Mouse (Mus musculus): ENCODE data around the gene Cish. TPM values are rescaled to one million over a fixed set of nuclear protein-coding genes. Genes with fewer than 3 reads are reported as not detected.

Cish gene
- 2.8 and 3.3 TPM in 2 replicates for polyA plus RNA-seq (2012; rRNA removed)
- 4.9 and 6.0 TPM in 2 replicates for polyA plus RNA-seq (2014; fragmentation: Nextera tagmentation; extraction: Ambion mirVana)

DNA sequence AAGGTAGTCTGAATTCAATTTTAAA is at the start of gene Cish:
Cish (plus strand) TSS at position 11 of the 25 bp plus-strand sequence.
- Histone ChIP-seq H3K4me3 (ENCODE audit: insufficient read depth in 1 of 2, low read depth in 2 of 2, low read length in 2 of 2) (peak within 1 kb of the TSS; percentile 75 to 91), H3K36me3 (replicated peaks; ENCODE audit: control insufficient read depth, insufficient read depth, low read depth) (peaks cover 2% of the 10 kb centered on the region), H3K4me2 (ENCODE audit: low read depth) (peak within 1 kb of the TSS; percentile 84), H3K9me3 (ENCODE audit: control insufficient read depth, low read length) (no peaks in the 10 kb centered on the region), H3K9ac (replicated peaks) (peak within 1 kb of the TSS; percentile 91), H3K27me3 (ENCODE audit: control insufficient read depth, insufficient read depth, low read length) (peaks cover 3% of the 10 kb centered on the region; the same call in 1 of the 2 replicates), H3K4me1 (replicated peaks; ENCODE audit: control insufficient read depth in 2 of 2, insufficient read depth in 2 of 2, low read length in 1 of 2) (peaks cover 30 to 38% of the 10 kb centered on the region in 2 experiments), H3K27ac (peak within 1 kb of the TSS; percentile 68)
- DNase-seq (ENCODE audit: low read depth in 3 of 3, low spot score in 3 of 3), result no peak
- no peak for ATAC-seq (ENCODE audit: insufficient read depth)
- TF ChIP-seq CTCF (IDR thresholded peaks at IDR 0.05; ENCODE audit: low read depth) (no peak), EP300 (IDR thresholded peaks at IDR 0.05; ENCODE audit: low read depth) (no peak)

DNA sequence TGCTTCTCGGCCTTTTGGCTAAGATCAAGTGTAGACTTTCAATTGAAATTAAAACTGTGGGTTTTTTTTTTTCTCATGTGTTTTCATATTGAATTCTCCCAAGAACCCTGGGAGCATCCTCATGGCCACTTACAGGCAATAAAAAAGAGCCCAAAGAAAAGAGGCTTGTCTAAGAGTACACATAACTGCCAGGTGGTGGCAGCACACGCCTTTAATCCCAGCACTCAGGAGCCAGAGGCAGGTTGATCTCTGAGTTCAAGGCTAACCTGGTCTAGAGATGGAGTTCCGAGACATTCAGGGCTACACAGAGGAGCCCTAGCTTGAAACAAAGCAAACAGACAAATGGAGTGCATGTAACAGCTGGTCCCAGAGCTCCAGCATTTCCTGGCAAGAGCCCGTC is 49.7 kb upstream of the Cish start:
- H3K9me3 ChIP-seq (ENCODE audit: control insufficient read depth, low read length), result no peaks in the 10 kb centered on the region
- TF ChIP-seq CTCF (IDR thresholded peaks at IDR 0.05; ENCODE audit: low read depth), result peak; percentile 61
- TF ChIP-seq EP300 (IDR thresholded peaks at IDR 0.05; ENCODE audit: low read depth), result no peak
- DNase-seq (ENCODE audit: low read depth in 3 of 3, low spot score in 3 of 3) (no peak), ATAC-seq (ENCODE audit: insufficient read depth) (no peak)
- 38% methylated on average over 4 of the region's 4 CpGs for WGBS (ENCODE audit: insufficient replicate concordance)
- no peak overlapping the region for H3K4me3 ChIP-seq (ENCODE audit: insufficient read depth in 1 of 2, low read depth in 2 of 2, low read length in 2 of 2)
- no peak overlapping the region for H3K4me2 ChIP-seq (ENCODE audit: low read depth)
- H3K27ac ChIP-seq, result no peak overlapping the region
- no peaks in the 10 kb centered on the region for H3K27me3 ChIP-seq (ENCODE audit: control insufficient read depth, insufficient read depth, low read length)
- H3K9ac ChIP-seq (replicated peaks), result no peak overlapping the region
- H3K4me1 ChIP-seq (replicated peaks; ENCODE audit: control insufficient read depth in 2 of 2, insufficient read depth in 2 of 2, low read length in 1 of 2), result no peaks in the 10 kb centered on the region
- no peaks in the 10 kb centered on the region for H3K36me3 ChIP-seq (replicated peaks; ENCODE audit: control insufficient read depth, insufficient read depth, low read depth)

DNA sequence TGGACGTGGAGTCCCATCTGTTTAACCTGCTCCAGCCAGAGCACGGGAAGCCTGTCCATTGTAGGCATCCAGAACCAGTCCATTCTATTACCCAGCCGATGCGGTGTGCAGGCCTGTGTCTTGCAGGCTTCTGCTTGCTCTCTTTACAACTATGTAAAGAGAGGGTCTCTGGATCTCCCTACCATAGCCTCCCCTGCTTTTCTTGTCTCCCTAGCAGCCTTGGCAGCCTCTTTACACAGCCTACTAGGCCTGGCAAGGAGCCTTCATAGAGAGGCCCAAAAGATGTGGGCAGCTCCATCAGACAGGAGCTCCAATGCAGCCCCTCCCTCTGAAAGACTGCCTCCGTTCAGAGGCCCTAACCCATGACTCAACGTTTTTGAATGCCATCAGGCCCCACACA is 46.7 kb upstream of the Cish start:
- Histone ChIP-seq H3K9ac (replicated peaks) (no peak overlapping the region), H3K27me3 (ENCODE audit: control insufficient read depth, insufficient read depth, low read length) (no peaks in the 10 kb centered on the region), H3K36me3 (replicated peaks; ENCODE audit: control insufficient read depth, insufficient read depth, low read depth) (no peaks in the 10 kb centered on the region), H3K4me2 (ENCODE audit: low read depth) (no peak overlapping the region), H3K9me3 (ENCODE audit: control insufficient read depth, low read length) (no peaks in the 10 kb centered on the region), H3K27ac (no peak overlapping the region), H3K4me3 (ENCODE audit: insufficient read depth in 1 of 2, low read depth in 2 of 2, low read length in 2 of 2) (no peak overlapping the region), H3K4me1 (replicated peaks; ENCODE audit: control insufficient read depth in 2 of 2, insufficient read depth in 2 of 2, low read length in 1 of 2) (no peaks in the 10 kb centered on the region)
- TF ChIP-seq CTCF (IDR thresholded peaks at IDR 0.05; ENCODE audit: low read depth), result no peak
- TF ChIP-seq EP300 (IDR thresholded peaks at IDR 0.05; ENCODE audit: low read depth), result no peak
- no peak for DNase-seq (ENCODE audit: low read depth in 3 of 3, low spot score in 3 of 3)
- WGBS (ENCODE audit: insufficient replicate concordance), result 49% methylated on average over 6 of the region's 6 CpGs
- no peak for ATAC-seq (ENCODE audit: insufficient read depth)

DNA sequence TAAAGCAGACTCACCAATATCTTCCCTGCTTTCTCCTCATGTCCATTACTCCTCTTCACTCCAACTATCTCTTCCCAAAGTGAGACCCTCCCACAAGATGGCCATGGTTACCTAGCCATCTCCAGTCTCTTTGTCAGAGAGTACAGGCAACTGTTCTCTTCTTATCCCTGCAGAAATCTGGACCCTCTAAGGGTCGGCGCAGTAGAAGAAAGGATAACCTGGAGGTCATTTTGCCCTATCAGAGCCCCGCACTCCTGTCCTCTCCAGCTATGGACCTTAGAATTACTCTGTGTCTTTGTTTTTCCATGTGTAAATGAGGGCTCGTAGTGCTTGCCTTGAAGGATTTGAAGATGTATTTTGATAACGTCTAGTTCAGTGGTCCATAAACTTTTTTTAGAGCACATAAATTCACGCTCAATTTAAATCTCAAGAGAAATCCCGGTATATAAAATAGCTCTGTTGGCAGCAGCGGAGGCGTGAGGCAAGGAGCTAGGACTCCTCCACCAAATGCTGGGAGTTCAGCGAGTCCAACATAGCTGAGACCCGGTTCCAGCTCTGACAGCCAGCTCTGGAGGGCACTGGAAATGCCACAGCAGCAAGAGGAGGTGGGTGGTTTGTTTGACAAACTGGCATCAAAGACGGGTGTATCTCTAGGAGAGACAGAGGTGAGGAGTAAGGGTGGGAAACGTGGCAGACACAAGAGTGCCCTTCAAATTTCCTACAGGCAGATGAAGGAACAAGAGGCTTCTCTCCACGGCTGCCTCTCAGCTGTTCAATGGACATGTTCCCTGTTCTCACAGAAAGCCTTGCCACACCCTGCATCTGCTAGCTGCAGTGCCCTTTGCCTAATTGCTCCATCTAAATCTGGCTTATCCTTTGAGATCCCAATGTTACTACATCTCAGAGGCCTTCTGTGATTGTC is 45.1 kb upstream of the Cish start:
- TF ChIP-seq EP300 (IDR thresholded peaks at IDR 0.05; ENCODE audit: low read depth) (no peak), CTCF (IDR thresholded peaks at IDR 0.05; ENCODE audit: low read depth) (no peak)
- ATAC-seq (ENCODE audit: insufficient read depth), result no peak
- no peaks in the 10 kb centered on the region for H3K27me3 ChIP-seq (ENCODE audit: control insufficient read depth, insufficient read depth, low read length)
- no peak overlapping the region for H3K4me3 ChIP-seq (ENCODE audit: insufficient read depth in 1 of 2, low read depth in 2 of 2, low read length in 2 of 2)
- no peaks in the 10 kb centered on the region for H3K9me3 ChIP-seq (ENCODE audit: control insufficient read depth, low read length)
- 61% methylated on average over 14 of the region's 14 CpGs for WGBS (ENCODE audit: insufficient replicate concordance)
- no peak overlapping the region for H3K9ac ChIP-seq (replicated peaks)
- no peaks in the 10 kb centered on the region for H3K36me3 ChIP-seq (replicated peaks; ENCODE audit: control insufficient read depth, insufficient read depth, low read depth)
- H3K4me2 ChIP-seq (ENCODE audit: low read depth), result no peak overlapping the region
- no peak overlapping the region for H3K27ac ChIP-seq
- DNase-seq (ENCODE audit: low read depth in 3 of 3, low spot score in 3 of 3), result no peak
- H3K4me1 ChIP-seq (replicated peaks; ENCODE audit: control insufficient read depth in 2 of 2, insufficient read depth in 2 of 2, low read length in 1 of 2), result no peaks in the 10 kb centered on the region

DNA sequence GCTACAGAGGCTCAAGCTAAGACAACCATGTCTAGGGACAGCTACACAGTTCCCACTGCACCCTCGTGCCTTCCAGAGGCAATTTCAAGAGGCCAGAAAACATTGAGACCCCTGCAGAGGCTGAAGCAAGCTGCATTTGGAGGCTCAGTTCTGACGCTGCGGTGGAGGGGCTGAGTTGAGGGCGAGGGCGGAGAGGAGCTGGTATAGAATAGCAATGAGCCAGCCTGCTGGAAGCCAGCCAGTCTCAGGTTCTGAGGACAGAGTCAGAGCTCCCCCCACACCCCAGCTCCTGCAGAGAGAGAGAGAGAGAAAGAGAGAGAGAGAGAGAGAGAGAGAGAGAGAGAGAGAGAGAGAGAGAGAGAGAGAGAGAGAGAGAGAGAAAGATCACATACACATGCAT is 43.7 kb upstream of the Cish start:
- Histone ChIP-seq H3K9me3 (ENCODE audit: control insufficient read depth, low read length) (no peaks in the 10 kb centered on the region), H3K4me1 (replicated peaks; ENCODE audit: control insufficient read depth in 2 of 2, insufficient read depth in 2 of 2, low read length in 1 of 2) (no peaks in the 10 kb centered on the region), H3K4me2 (ENCODE audit: low read depth) (no peak overlapping the region), H3K4me3 (ENCODE audit: insufficient read depth in 1 of 2, low read depth in 2 of 2, low read length in 2 of 2) (no peak overlapping the region), H3K27me3 (ENCODE audit: control insufficient read depth, insufficient read depth, low read length) (no peaks in the 10 kb centered on the region), H3K36me3 (replicated peaks; ENCODE audit: control insufficient read depth, insufficient read depth, low read depth) (no peaks in the 10 kb centered on the region), H3K27ac (no peak overlapping the region), H3K9ac (replicated peaks) (no peak overlapping the region)
- TF ChIP-seq EP300 (IDR thresholded peaks at IDR 0.05; ENCODE audit: low read depth) (no peak), CTCF (IDR thresholded peaks at IDR 0.05; ENCODE audit: low read depth) (no peak)
- no peak for ATAC-seq (ENCODE audit: insufficient read depth)
- DNase-seq (ENCODE audit: low read depth in 3 of 3, low spot score in 3 of 3), result no peak
- 45% methylated on average over 5 of the region's 5 CpGs for WGBS (ENCODE audit: insufficient replicate concordance)

Data from liver, embryonic 14.5 days (tissue).